Mouse (Mus musculus) cortical plate, adult 2 months (tissue): Measurements from ENCODE around the gene Dck.

ENCODE experiments used
- CTCF ChIP-seq: fragments of 200-500 bp; IDR thresholded peaks from 2 replicates; pipeline ENCODE4 v1.5.1; 2011; ENCODE audit warnings: mild to moderate bottlenecking, control low read depth, low read length; ENCODE audit not compliant: insufficient read depth; ENCODE audit errors: extremely low read depth
- POLR2A ChIP-seq: fragments of 200-500 bp; IDR thresholded peaks from 2 replicates; pipeline ENCODE4 v1.6.1; 2011; ENCODE audit warnings: mild to moderate bottlenecking, low read length, control low read depth; ENCODE audit not compliant: insufficient read depth; ENCODE audit errors: extremely low read depth

- no peak for TF ChIP-seq CTCF
- no peak for TF ChIP-seq POLR2A
Observed at GRCm38 (mm10) chr5:88727593-88728144, 37.1 kb upstream of the Dck start.
